Mouse (Mus musculus) liver, postnatal 0 days (tissue): ENCODE data around the gene Slc34a3.
A peak's percentile ranks its signal among the peaks of the same experiment; 100 is the strongest.

Source experiments
- CTCF ChIP-seq: sonication (generic); IDR thresholded peaks from 2 replicates; pipeline ENCODE4 v1.5.1; 2016; ENCODE audit warnings: antibody characterized with exemption, low read depth
- EP300 ChIP-seq: IDR thresholded peaks from 2 replicates; pipeline ENCODE4 v1.6.1; 2016; ENCODE audit warnings: antibody characterized with exemption, low read depth, mild to moderate bottlenecking

DNA sequence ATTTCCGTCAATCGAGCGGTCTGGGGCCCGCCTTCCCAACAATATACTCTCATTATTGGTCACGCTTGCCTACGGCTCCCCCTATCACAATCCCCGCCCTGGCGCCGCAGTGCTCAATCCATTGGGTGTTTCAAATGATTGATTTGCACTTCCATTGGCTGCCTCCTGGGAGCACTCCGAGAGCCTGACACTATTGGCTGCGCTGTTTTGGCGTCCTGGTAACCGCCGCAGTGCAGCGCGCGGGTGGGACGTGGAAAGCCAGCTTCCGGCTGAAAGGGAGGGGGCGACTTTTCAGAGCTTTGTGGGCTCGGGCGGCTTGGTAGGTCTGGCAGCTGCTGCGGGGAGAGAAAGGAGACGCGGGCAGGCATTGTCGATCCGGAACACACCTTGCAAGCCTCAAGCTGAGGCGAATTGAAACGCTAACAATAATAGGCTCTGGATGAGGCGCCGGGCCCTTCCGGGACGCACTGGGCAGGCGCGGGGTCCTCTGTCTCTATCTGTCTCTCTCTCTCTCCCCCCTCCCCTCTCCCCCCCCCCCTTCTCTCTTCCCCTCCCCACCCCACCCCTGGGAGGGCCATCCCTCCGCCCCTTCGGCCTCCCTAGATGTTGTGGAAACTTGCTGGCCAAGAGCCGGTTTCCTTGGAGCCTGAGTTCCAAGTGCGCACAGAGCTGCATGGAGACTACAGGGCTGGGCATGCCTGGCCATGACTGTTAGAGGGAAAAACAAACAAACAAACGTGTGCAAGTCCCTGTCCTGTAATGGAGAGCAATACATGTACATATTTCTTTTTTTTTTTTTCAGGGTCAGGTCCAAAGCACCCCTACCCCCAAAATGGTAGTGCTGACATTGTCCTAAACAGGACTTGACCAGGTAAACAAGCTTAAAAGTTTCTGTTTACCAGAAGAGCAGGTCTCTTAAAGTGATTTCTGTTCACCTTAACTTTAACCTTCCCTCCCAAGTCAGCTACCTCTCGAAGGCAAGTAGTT, 9.1 kb downstream of the Slc34a3 start:
- TF ChIP-seq CTCF = peak; percentile 19; the same call in 1 of the 2 replicates
- peak; percentile 79; the same call in 1 of the 2 replicates for TF ChIP-seq EP300
